23 mouse cellular contexts compared by ENCODE assay signal in the genomic region with DNA sequence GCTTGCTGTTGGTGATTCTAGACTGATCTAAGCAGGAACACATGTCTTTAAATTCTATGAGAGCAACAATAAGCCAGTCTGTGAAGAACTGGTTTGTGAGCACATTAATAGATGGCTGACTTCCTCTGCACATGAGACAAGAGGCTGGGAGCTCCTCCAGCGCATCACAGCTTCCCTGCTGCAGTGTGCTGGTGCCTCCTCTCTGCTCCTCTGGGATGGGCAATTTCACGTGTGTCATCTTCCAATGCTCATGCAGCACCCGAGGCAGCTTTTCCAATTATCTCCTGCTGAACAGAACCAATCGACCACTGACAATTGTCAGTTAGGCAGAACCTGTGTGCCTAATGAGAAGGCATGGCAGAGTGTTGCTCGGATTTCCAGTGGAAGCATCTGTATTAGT.
DNase-seq lines count a peak whose midpoint lies in the region; ATAC-seq and TF ChIP-seq lines count a peak whose summit lies in the region.
"Had no signal": no experiment of that assay in that cellular context is flagged by ENCODE, and none has a peak within 500 bp of the region (broad histone marks: within the 10 kb centered on the region; RNA-seq: fewer than 3 reads in every experiment).

No protein-coding gene starts in this region.

- no peaks in the 10 kb centered on the region for H3K27me3 ChIP-seq in forebrain, embryonic 10.5 days (ENCODE audit: poor library complexity, severe bottlenecking)
- no peaks in the 10 kb centered on the region for H3K27me3 ChIP-seq in forebrain, embryonic 11.5 days (ENCODE audit: control insufficient read depth, insufficient read depth, low read length)
- no peaks in the 10 kb centered on the region for H3K27me3 ChIP-seq in neural tube, embryonic 13.5 days
- no peaks in the 10 kb centered on the region for H3K27me3 ChIP-seq in midbrain, embryonic 15.5 days (replicated peaks)
- no peaks in the 10 kb centered on the region; the same call in 1 of the 2 replicates for H3K27me3 ChIP-seq in cerebellum, adult 2 months (ENCODE audit: control insufficient read depth, insufficient read depth, low read length)
- no peaks in the 10 kb centered on the region for H3K27me3 ChIP-seq in liver, postnatal 0 days (ENCODE audit: insufficient read depth, low read length)

- no peak overlapping the region for H3K4me2 ChIP-seq in forebrain, embryonic 11.5 days (ENCODE audit: low read depth, low read length, severe bottlenecking)
- H3K4me2 ChIP-seq in neural tube, embryonic 13.5 days: no peak overlapping the region
- H3K4me2 ChIP-seq in midbrain, embryonic 15.5 days: no peak overlapping the region
- H3K4me2 ChIP-seq in liver, postnatal 0 days (ENCODE audit: low read depth, low read length): no peak overlapping the region
- H3K4me2 ChIP-seq: heart, embryonic 11.5 days had no signal

- H3K9me3 ChIP-seq in forebrain, embryonic 10.5 days: no peaks in the 10 kb centered on the region
- H3K9me3 ChIP-seq in forebrain, embryonic 11.5 days (ENCODE audit: control insufficient read depth, low read length): no peaks in the 10 kb centered on the region
- no peaks in the 10 kb centered on the region for H3K9me3 ChIP-seq in neural tube, embryonic 13.5 days
- no peaks in the 10 kb centered on the region for H3K9me3 ChIP-seq in midbrain, embryonic 15.5 days
- H3K9me3 ChIP-seq in liver, postnatal 0 days (ENCODE audit: low read length): no peaks in the 10 kb centered on the region

- H3K36me3 ChIP-seq in forebrain, embryonic 10.5 days (replicated peaks): no peaks in the 10 kb centered on the region
- no peaks in the 10 kb centered on the region for H3K36me3 ChIP-seq in forebrain, embryonic 11.5 days (ENCODE audit: control insufficient read depth, insufficient read depth, low read length)
- H3K36me3 ChIP-seq in neural tube, embryonic 13.5 days: no peaks in the 10 kb centered on the region
- no peaks in the 10 kb centered on the region for H3K36me3 ChIP-seq in midbrain, embryonic 15.5 days (replicated peaks)
- H3K36me3 ChIP-seq in liver, postnatal 0 days (replicated peaks; ENCODE audit: insufficient read depth, low read length): no peaks in the 10 kb centered on the region

- no peak for TF ChIP-seq CTCF in cerebellum, adult 2 months (IDR thresholded peaks at IDR 0.05; ENCODE audit: borderline replicate concordance, insufficient read depth, low read depth, low read length)
- TF ChIP-seq CTCF in liver, postnatal 0 days (IDR thresholded peaks at IDR 0.05; ENCODE audit: low read depth): no peak

- TF ChIP-seq POLR2A in cerebellum, adult 2 months (IDR thresholded peaks at IDR 0.05; ENCODE audit: borderline replicate concordance, insufficient read depth, low read length): no peak

- 82% methylated on average over 5 of the region's 5 CpGs for WGBS in forebrain, embryonic 10.5 days
- WGBS in forebrain, embryonic 11.5 days: 74% methylated on average over 5 of the region's 5 CpGs
- WGBS in neural tube, embryonic 13.5 days: 58% methylated on average over 5 of the region's 5 CpGs
- 50% methylated on average over 5 of the region's 5 CpGs for WGBS in midbrain, embryonic 15.5 days
- whole genome bisulfite sequencing in cerebellum, adult 2 months: 42% methylated on average over 5 of the region's 5 CpGs
- 72% methylated on average over 5 of the region's 5 CpGs for WGBS in liver, postnatal 0 days (ENCODE audit: insufficient replicate concordance)

- H3K27ac ChIP-seq in forebrain, embryonic 10.5 days: 0 out of 2 replicates have a peak overlapping the region, but pooled peaks have one; percentile 20
- H3K27ac ChIP-seq in forebrain, embryonic 11.5 days (ENCODE audit: low read depth, low read length): no peak overlapping the region
- peak overlapping the region; percentile 19; the same call in 1 of the 2 replicates for H3K27ac ChIP-seq in neural tube, embryonic 13.5 days (replicated peaks)
- peak overlapping the region; percentile 72; the same call in 1 of the 2 replicates for H3K27ac ChIP-seq in midbrain, embryonic 15.5 days
- no peak overlapping the region for H3K27ac ChIP-seq in cerebellum, adult 2 months (ENCODE audit: insufficient read depth, low read length)
- H3K27ac ChIP-seq in liver, postnatal 0 days (ENCODE audit: low read depth): no peak overlapping the region
- H3K27ac ChIP-seq: gastrocnemius, adult 2 months had no signal

- DNase-seq in forebrain, embryonic 10.5 days (ENCODE audit: extremely low spot score, low spot score): no peak
- DNase-seq in forebrain, embryonic 11.5 days (ENCODE audit: low spot score): no peak
- DNase-seq in neural tube, embryonic 10.5 days (ENCODE audit: extremely low spot score, low spot score): no peak
- DNase-seq in cerebellum, adult 2 months: no peak
- no peak for DNase-seq in liver, postnatal 0 days
- DNase-seq in cerebellum, adult 11 months: no peak
- DNase-seq: adrenal gland, postnatal 14 days; cerebellum, adult 18-20 months; cerebellum, postnatal 36 days; gastrocnemius, adult 2 months; heart, postnatal 10 days; kidney, adult 8-10 months; kidney, postnatal 14 days; left cerebral cortex, postnatal 4 days; liver; lung, postnatal 14 days; right cerebral cortex, postnatal 4 days; thymus, postnatal 4 days had no signal

- H3K4me3 ChIP-seq in forebrain, embryonic 10.5 days: no peak overlapping the region
- no peak overlapping the region for H3K4me3 ChIP-seq in forebrain, embryonic 11.5 days (ENCODE audit: low read depth, low read length)
- no peak overlapping the region for H3K4me3 ChIP-seq in neural tube, embryonic 13.5 days
- no peak overlapping the region for H3K4me3 ChIP-seq in midbrain, embryonic 15.5 days
- no peak overlapping the region for H3K4me3 ChIP-seq in cerebellum, adult 2 months (replicated peaks; ENCODE audit: insufficient read depth, low read depth, low read length)
- H3K4me3 ChIP-seq in liver, postnatal 0 days (ENCODE audit: low read depth, low read length): no peak overlapping the region
- H3K4me3 ChIP-seq: gastrocnemius, adult 2 months had no signal

- H3K4me1 ChIP-seq in forebrain, embryonic 10.5 days: peaks cover 20% of the 10 kb centered on the region
- H3K4me1 ChIP-seq in forebrain, embryonic 11.5 days (replicated peaks; ENCODE audit: control insufficient read depth, insufficient read depth, low read length): no peaks in the 10 kb centered on the region
- H3K4me1 ChIP-seq in neural tube, embryonic 13.5 days (replicated peaks): peaks cover 11% of the 10 kb centered on the region
- H3K4me1 ChIP-seq in midbrain, embryonic 15.5 days: peaks cover 16% of the 10 kb centered on the region
- no peaks in the 10 kb centered on the region for H3K4me1 ChIP-seq in cerebellum, adult 2 months (ENCODE audit: control insufficient read depth, insufficient read depth, low read length)
- no peaks in the 10 kb centered on the region for H3K4me1 ChIP-seq in liver, postnatal 0 days (ENCODE audit: insufficient read depth)

- H3K9ac ChIP-seq in forebrain, embryonic 11.5 days (ENCODE audit: low read length): no peak overlapping the region
- H3K9ac ChIP-seq in neural tube, embryonic 13.5 days: no peak overlapping the region
- no peak overlapping the region for H3K9ac ChIP-seq in midbrain, embryonic 15.5 days
- no peak overlapping the region for H3K9ac ChIP-seq in liver, postnatal 0 days (replicated peaks)

- TF ChIP-seq EP300 in liver, postnatal 0 days (IDR thresholded peaks at IDR 0.05; ENCODE audit: low read depth): no peak

- no peak for ATAC-seq in forebrain, embryonic 11.5 days (replicated peaks; ENCODE audit: low FRiP score)
- ATAC-seq in neural tube, embryonic 13.5 days (ENCODE audit: low read depth): peak; percentile 43
- peak; percentile 48 for ATAC-seq in midbrain, embryonic 15.5 days (replicated peaks)
- no peak for ATAC-seq in liver, postnatal 0 days
- ATAC-seq: CD4-positive, CD25-positive, alpha-beta regulatory T cell, adult 4 months; inflammation-experienced regulatory T-cells, adult 6 months had no signal

Comparison
In these comparisons a context has a peak if more than half of its experiments do, and no peak if none do; other contexts are left out.
1. H3K27ac ChIP-seq: peak in forebrain, embryonic 10.5 days (single experiment), neural tube, embryonic 13.5 days (single experiment) and midbrain, embryonic 15.5 days (single experiment); none in forebrain, embryonic 11.5 days (single experiment), cerebellum, adult 2 months (single experiment) and liver, postnatal 0 days (single experiment).
2. ATAC-seq: peak in neural tube, embryonic 13.5 days (single experiment) and midbrain, embryonic 15.5 days (single experiment); none in forebrain, embryonic 11.5 days (single experiment) and liver, postnatal 0 days (single experiment).